Mouse (Mus musculus) heart, embryonic 10.5 days (tissue): ENCODE measurements around the gene Gm13199. TPM values are rescaled to one million over a fixed set of nuclear protein-coding genes. Genes with fewer than 3 reads are reported as not detected.

Experiments
- DNase-seq: peaks from one replicate; pipeline ENCODE4 v3.0.0-alpha.2; 2017; ENCODE audit warnings: low spot score
- H3K27ac ChIP-seq: fragments of 300-500 bp; sonication (generic); 2 replicates; pipeline ENCODE4 v1.5.1; 2016; ENCODE audit warnings: mild to moderate bottlenecking
- H3K27me3 ChIP-seq: fragments of 300-500 bp; sonication (generic); 2 replicates; pipeline ENCODE4 v1.6.1; 2016; ENCODE audit warnings: mild to moderate bottlenecking; ENCODE audit not compliant: poor library complexity, insufficient read depth, severe bottlenecking
- H3K36me3 ChIP-seq: fragments of 300-500 bp; sonication (generic); 2 replicates; pipeline ENCODE4 v1.6.1; 2016; ENCODE audit warnings: mild to moderate bottlenecking, moderate library complexity
- H3K4me1 ChIP-seq: fragments of 300-500 bp; sonication (generic); 2 replicates; pipeline ENCODE4 v1.6.1; 2016; ENCODE audit warnings: mild to moderate bottlenecking
- H3K4me3 ChIP-seq: fragments of 300-500 bp; sonication (generic); 2 replicates; pipeline ENCODE4 v1.5.1; 2016; ENCODE audit warnings: mild to moderate bottlenecking, moderate library complexity
- H3K9me3 ChIP-seq: fragments of 300-500 bp; sonication (generic); 2 replicates; pipeline ENCODE4 v1.6.1; 2016; ENCODE audit warnings: mild to moderate bottlenecking, moderate library complexity
- WGBS: fragments of 180-500 bp; shearing (Covaris S2); methylation state at CpG from one replicate; pipeline ENCODE4 v1.1.7; 2016; 5-methylcytosine and 5-hydroxymethylcytosine counted together
- polyA plus RNA-seq: library from polyadenylated mRNA; unstranded; fragments of >200 nt; fragmentation: Nextera tagmentation; extraction: Ambion mirVana; gene quantifications from 2 replicates; pipeline ENCODE4 v1.2.1, GENCODE M21; 2016

The Gm13199 gene
- polyA plus RNA-seq = 1.1 and 1.4 TPM in 2 replicates

- 91% methylated on average over 3 of the region's 3 CpGs for WGBS
- no peaks in the 10 kb centered on the region for H3K27me3 ChIP-seq
- H3K36me3 ChIP-seq = peaks cover 76% of the 10 kb centered on the region
- no peak within 1 kb of the TSS for H3K4me3 ChIP-seq
- DNase-seq = no peak
- H3K4me1 ChIP-seq = no peaks in the 10 kb centered on the region
- H3K27ac ChIP-seq = no peak within 1 kb of the TSS
- no peaks in the 10 kb centered on the region for H3K9me3 ChIP-seq
Measured at GRCm38 (mm10) chr2:5862834-5863233, at the start of gene Gm13199. TSS of gene Gm13199 (minus strand) at chr2:5862934.

- Histone ChIP-seq H3K9me3 (no peaks in the 10 kb centered on the region), H3K4me3 (no peak overlapping the region), H3K36me3 (peaks cover 4% of the 10 kb centered on the region), H3K4me1 (no peaks in the 10 kb centered on the region), H3K27me3 (no peaks in the 10 kb centered on the region), H3K27ac (no peak overlapping the region)
- WGBS = 70% methylated on average over 16 of the region's 16 CpGs
- DNase-seq = no peak
Measured at GRCm38 (mm10) chr2:5911282-5911965, 48.7 kb upstream of the Gm13199 start.

GRCm38 (mm10) chr2:5906625-5907024 is 43.9 kb upstream of the Gm13199 start:
- Histone ChIP-seq H3K27me3 (no peaks in the 10 kb centered on the region), H3K9me3 (no peaks in the 10 kb centered on the region), H3K4me1 (no peaks in the 10 kb centered on the region), H3K4me3 (no peak overlapping the region), H3K27ac (no peak overlapping the region), H3K36me3 (peaks cover 9% of the 10 kb centered on the region)
- no peak for DNase-seq
- WGBS = 45% methylated on average over 3 of the region's 3 CpGs

- WGBS = 54% methylated on average over 5 of the region's 5 CpGs
- H3K27ac ChIP-seq = no peak overlapping the region
- no peaks in the 10 kb centered on the region for H3K9me3 ChIP-seq
- no peak overlapping the region for H3K4me3 ChIP-seq
- H3K4me1 ChIP-seq = no peaks in the 10 kb centered on the region
- no peak for DNase-seq
- no peaks in the 10 kb centered on the region for H3K27me3 ChIP-seq
- H3K36me3 ChIP-seq = peaks cover 9% of the 10 kb centered on the region
Measured at GRCm38 (mm10) chr2:5906092-5906491, 43.4 kb upstream of the Gm13199 start.

GRCm38 (mm10) chr2:5900145-5900544 is 37.4 kb upstream of the Gm13199 start:
- Histone ChIP-seq H3K27me3 (no peaks in the 10 kb centered on the region), H3K36me3 (peaks cover 13% of the 10 kb centered on the region; the same call in 1 of the 2 replicates), H3K4me1 (no peaks in the 10 kb centered on the region), H3K4me3 (no peak overlapping the region), H3K27ac (no peak overlapping the region), H3K9me3 (no peaks in the 10 kb centered on the region)
- DNase-seq = no peak
- 63% methylated on average over 5 of the region's 5 CpGs for WGBS

GRCm38 (mm10) chr2:5894843-5895570 is 32.3 kb upstream of the Gm13199 start, which contains the start of gene Sec61a2:
TSS of gene Sec61a2 (minus strand) at chr2:5895432.
- under 1% methylated on average over 62 of the region's 62 CpGs for WGBS
- Histone ChIP-seq H3K4me3 (peak within 1 kb of the TSS; percentile 93), H3K27ac (peak within 1 kb of the TSS; percentile 97), H3K36me3 (peaks cover 31% of the 10 kb centered on the region), H3K4me1 (peaks cover 4% of the 10 kb centered on the region), H3K27me3 (no peaks in the 10 kb centered on the region), H3K9me3 (no peaks in the 10 kb centered on the region)
- DNase-seq = peak; percentile 99

- H3K36me3 ChIP-seq = peaks cover 31% of the 10 kb centered on the region
- peak overlapping the region; percentile 93 for H3K4me3 ChIP-seq
- DNase-seq = no peak
- H3K27me3 ChIP-seq = no peaks in the 10 kb centered on the region
- H3K9me3 ChIP-seq = no peaks in the 10 kb centered on the region
- 53% methylated on average over 11 of the region's 11 CpGs for WGBS
- H3K4me1 ChIP-seq = peaks cover 4% of the 10 kb centered on the region
- H3K27ac ChIP-seq = peak overlapping the region; percentile 97
Measured at GRCm38 (mm10) chr2:5894296-5894695, 31.6 kb upstream of the Gm13199 start.

- no peak for DNase-seq
- WGBS = 64% methylated on average over 2 of the region's 2 CpGs
- peaks cover 58% of the 10 kb centered on the region for H3K36me3 ChIP-seq
Measured at GRCm38 (mm10) chr2:5889412-5889811, 26.7 kb upstream of the Gm13199 start.

GRCm38 (mm10) chr2:5888865-5889264 is 26.1 kb upstream of the Gm13199 start:
- 77% methylated on average over 5 of the region's 5 CpGs for WGBS
- DNase-seq = no peak
- peaks cover 62% of the 10 kb centered on the region for H3K36me3 ChIP-seq

More at GRCm38 (mm10) chr2:5889412-5889811, 26.7 kb upstream of the Gm13199 start:
- Histone ChIP-seq H3K4me1 (peaks cover 3% of the 10 kb centered on the region), H3K27me3 (no peaks in the 10 kb centered on the region), H3K9me3 (no peaks in the 10 kb centered on the region), H3K4me3 (no peak overlapping the region), H3K27ac (no peak overlapping the region)

GRCm38 (mm10) chr2:5877446-5877845 is 14.7 kb upstream of the Gm13199 start:
- no peaks in the 10 kb centered on the region for H3K4me1 ChIP-seq
- H3K4me3 ChIP-seq = no peak overlapping the region
- no peaks in the 10 kb centered on the region for H3K9me3 ChIP-seq
- no peak for DNase-seq
- H3K27me3 ChIP-seq = no peaks in the 10 kb centered on the region
- peaks cover 83% of the 10 kb centered on the region for H3K36me3 ChIP-seq
- WGBS = 87% methylated on average over 3 of the region's 3 CpGs
- no peak overlapping the region for H3K27ac ChIP-seq

More at GRCm38 (mm10) chr2:5888865-5889264, 26.1 kb upstream of the Gm13199 start:
- H3K4me3 ChIP-seq = no peak overlapping the region
- H3K4me1 ChIP-seq = no peaks in the 10 kb centered on the region
- no peaks in the 10 kb centered on the region for H3K9me3 ChIP-seq
- H3K27me3 ChIP-seq = no peaks in the 10 kb centered on the region
- H3K27ac ChIP-seq = no peak overlapping the region

GRCm38 (mm10) chr2:5869746-5870145 is 7.0 kb upstream of the Gm13199 start:
- H3K9me3 ChIP-seq = no peaks in the 10 kb centered on the region
- H3K4me3 ChIP-seq = no peak overlapping the region
- DNase-seq = no peak
- H3K36me3 ChIP-seq = peaks cover 76% of the 10 kb centered on the region
- H3K27ac ChIP-seq = no peak overlapping the region
- no peaks in the 10 kb centered on the region for H3K4me1 ChIP-seq
- no peaks in the 10 kb centered on the region for H3K27me3 ChIP-seq
- WGBS = 85% methylated on average over 5 of the region's 5 CpGs

- WGBS = 84% methylated on average over 2 of the region's 2 CpGs
- no peak for DNase-seq
- no peaks in the 10 kb centered on the region for H3K27me3 ChIP-seq
- H3K27ac ChIP-seq = no peak overlapping the region
- H3K36me3 ChIP-seq = peaks cover 71% of the 10 kb centered on the region
- H3K4me1 ChIP-seq = no peaks in the 10 kb centered on the region
- no peaks in the 10 kb centered on the region for H3K9me3 ChIP-seq
- no peak overlapping the region for H3K4me3 ChIP-seq
Measured at GRCm38 (mm10) chr2:5867681-5868080, 4.9 kb upstream of the Gm13199 start.

- H3K9me3 ChIP-seq = no peaks in the 10 kb centered on the region
- H3K27me3 ChIP-seq = no peaks in the 10 kb centered on the region
- H3K27ac ChIP-seq = no peak overlapping the region
- H3K4me3 ChIP-seq = no peak overlapping the region
- H3K4me1 ChIP-seq = peaks cover 2% of the 10 kb centered on the region; the same call in 1 of the 2 replicates
- no peak for DNase-seq
- WGBS = 83% methylated on average over 5 of the region's 5 CpGs
- peaks cover 38% of the 10 kb centered on the region for H3K36me3 ChIP-seq
Measured at GRCm38 (mm10) chr2:5851866-5852265, 10.9 kb downstream of the Gm13199 start.
